Mouse (Mus musculus) heart, adult 2 months (tissue): ENCODE measurements around the gene Abcg4.

ENCODE experiments used
- EP300 ChIP-seq: fragments of 200-500 bp; IDR thresholded peaks from 2 replicates; pipeline ENCODE4 v1.6.1; 2011; ENCODE audit warnings: low read depth, low read length, control low read depth; ENCODE audit not compliant: insufficient read depth
- POLR2A ChIP-seq: fragments of 200-500 bp; IDR thresholded peaks from 2 replicates; pipeline ENCODE4 v1.6.1; 2011; ENCODE audit warnings: mild to moderate bottlenecking, low read depth, low read length, control low read depth; ENCODE audit not compliant: insufficient read depth

- no peak for TF ChIP-seq POLR2A
- no peak for TF ChIP-seq EP300
Observed at GRCm38 (mm10) chr9:44251314-44251713, 37.1 kb downstream of the Abcg4 start, which contains the start of gene Pdzd3.
